Mouse (Mus musculus): ENCODE results near the gene Hormad2.

DNA sequence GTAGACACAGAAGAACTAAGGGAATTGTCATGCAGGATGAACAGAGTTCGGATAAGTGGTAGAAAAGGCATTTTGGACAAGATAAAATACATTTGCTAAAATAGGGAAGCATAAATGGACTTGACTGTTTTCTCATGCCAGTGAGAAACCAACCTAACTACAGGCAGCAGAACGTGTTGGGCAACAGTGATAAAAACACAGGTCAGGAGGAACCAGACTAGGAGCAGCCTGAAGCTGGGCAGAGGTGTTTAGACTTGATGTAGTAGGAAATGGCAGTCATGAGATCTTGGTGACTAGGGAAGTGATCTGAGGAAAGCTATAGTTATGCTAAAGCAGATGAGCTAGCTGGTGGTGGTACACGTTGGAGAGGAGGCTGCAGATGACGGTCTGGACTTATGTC is 61.0 kb downstream of the Hormad2 start:
- TF ChIP-seq POLR2A (IDR thresholded peaks at IDR 0.05; ENCODE audit: borderline replicate concordance, control insufficient read depth, low read depth, low read length): no peak
- no peak for TF ChIP-seq CTCF (IDR thresholded peaks at IDR 0.05; ENCODE audit: control insufficient read depth, insufficient read depth, low read length)
